Mouse (Mus musculus) left cerebral cortex, adult 2 months (tissue): ENCODE measurements around the gene Pdgfra. TPM values are rescaled to one million over a fixed set of nuclear protein-coding genes. Genes with fewer than 3 reads are reported as not detected.

Experiments
- DNase-seq, 2 experiments: peaks; one replicate each; pipeline ENCODE4 v3.0.0; 2021 to 2022; ENCODE audit warnings: low spot score in 2 of 2, mixed read lengths in 1 of 2; ENCODE audit errors: extremely low spot score in 1 of 2
- H3K27ac ChIP-seq: fragments of 200-600 bp; 2 replicates; pipeline ENCODE4 v1.8.1; 2022
- H3K4me3 ChIP-seq: fragments of 200-600 bp; 2 replicates; pipeline ENCODE4 v1.8.1; 2022
- CTCF ChIP-seq: fragments of 200-600 bp; IDR thresholded peaks from 2 replicates; pipeline ENCODE4 v1.8.1; 2022; ENCODE audit warnings: antibody characterized with exemption, mild to moderate bottlenecking, moderate library complexity
- intact Hi-C: fragments of 180-260 bp; cut with DNase I; formaldehyde crosslinking; loops from one replicate; pipeline ENCODE4 v1.15.1; 2025
- total RNA-seq, 2 experiments: library from RNA; stranded (reverse); gene quantifications; 2 replicates each; pipeline ENCODE4 v1.2.3; 2021

Pdgfra gene
- total RNA-seq, 2 experiments from 2014 or later, result 38.0 to 41.6 TPM

DNA sequence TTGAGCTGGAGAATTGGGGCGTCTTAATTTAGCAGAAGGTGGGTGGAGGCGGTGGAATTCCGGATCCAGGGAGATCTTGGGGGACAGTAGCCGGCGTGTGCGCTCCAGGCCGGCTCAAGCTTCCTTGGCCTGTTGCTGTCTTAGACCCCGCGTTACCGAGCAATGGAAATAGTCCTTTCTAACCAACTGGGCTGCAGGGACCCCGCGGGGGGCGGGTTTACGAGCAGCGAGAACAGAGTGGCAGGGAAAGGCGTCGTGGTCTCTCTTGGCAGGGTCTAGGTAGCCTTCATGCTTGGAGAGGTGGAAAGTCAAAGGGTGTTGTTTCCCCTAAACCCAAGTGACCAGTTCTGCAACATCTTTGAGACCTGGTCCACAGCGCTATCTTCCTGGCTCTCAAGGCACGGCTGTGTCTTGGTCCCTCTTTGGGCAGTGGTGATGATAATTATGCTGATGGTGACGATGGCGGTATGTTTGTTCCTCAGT lies 4.5 kb downstream of the Pdgfra start:
- TF ChIP-seq CTCF, result no peak
- intact Hi-C loops, result loop anchor here (1.0 to 5.0 kb wide), 9 partner anchors 212 to 1469 kb away; partner anchors contain the start of gene Fip1l1
- Histone ChIP-seq H3K27ac (no peak overlapping the region), H3K4me3 (peak overlapping the region; percentile 48)
- peak; percentile 17 to 26 for DNase-seq

GRCm38 (mm10) chr5:75157038-75157437 lies 4.9 kb downstream of the Pdgfra start:
- peak; percentile 43 to 63 for DNase-seq
- peak overlapping the region; percentile 48 for H3K4me3 ChIP-seq
- intact Hi-C loops, result loop anchor here (1.0 to 5.0 kb wide), 7 partner anchors 212 to 1470 kb away; partner anchors contain the start of gene Fip1l1
- TF ChIP-seq CTCF, result peak; percentile 80
- no peak overlapping the region for H3K27ac ChIP-seq

DNA sequence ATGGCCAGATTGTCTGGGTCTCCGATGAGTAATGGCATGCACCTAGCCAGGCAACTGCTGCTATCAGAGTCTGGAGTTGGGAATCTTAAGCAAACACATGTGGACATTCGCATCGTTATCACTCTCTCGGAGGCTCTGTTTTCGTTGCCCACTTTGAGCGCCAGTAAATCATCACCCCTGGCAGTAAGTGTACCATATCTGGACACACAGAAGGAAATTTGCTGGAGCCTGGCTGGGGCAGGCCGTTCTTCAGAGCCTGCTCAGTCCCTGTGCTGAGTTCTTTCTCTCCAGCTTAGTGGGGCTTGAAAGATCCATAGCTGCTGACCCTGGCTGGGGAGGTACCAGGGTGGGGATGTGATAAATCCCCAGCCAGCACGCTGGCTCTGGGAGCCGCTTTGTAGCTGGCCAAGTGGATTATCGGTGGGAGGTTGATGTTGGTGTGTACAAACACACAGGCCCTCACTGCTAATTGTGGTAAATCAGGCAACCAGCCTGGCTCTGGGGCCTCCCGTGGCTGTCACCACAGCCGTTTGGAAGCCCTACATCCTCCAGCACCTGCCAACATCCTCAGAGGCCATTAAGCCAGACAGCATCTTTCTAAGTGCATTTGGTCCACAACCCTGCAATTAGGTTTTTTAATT lies 8.6 kb downstream of the Pdgfra start:
- no peak for TF ChIP-seq CTCF
- Histone ChIP-seq H3K4me3 (no peak overlapping the region), H3K27ac (no peak overlapping the region)
- DNase-seq, result no peak
- intact Hi-C loops, result loop anchor here (5.0 kb wide), 1 partner anchor 1728 kb away; no protein-coding TSS in a partner anchor

DNA sequence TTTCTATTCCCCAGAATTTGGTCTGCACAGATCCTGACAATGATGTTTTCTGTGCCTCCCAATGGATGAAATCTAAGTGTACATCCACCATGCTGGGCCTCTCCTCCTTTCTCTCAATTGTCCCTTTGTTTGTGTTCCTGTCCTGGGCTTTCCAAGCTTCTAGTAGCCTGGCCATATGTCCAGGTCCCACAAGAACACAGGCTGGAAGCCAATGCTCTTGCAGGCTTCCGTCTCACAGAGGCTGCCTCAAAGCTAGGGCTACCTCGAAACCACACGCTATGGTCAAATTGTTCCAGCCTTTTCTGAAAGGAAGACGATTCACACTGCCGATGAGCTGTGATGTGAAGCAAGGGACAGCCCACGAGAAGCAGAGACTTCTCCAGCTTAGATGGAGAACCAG lies 9.5 kb downstream of the Pdgfra start:
- Histone ChIP-seq H3K27ac (no peak overlapping the region), H3K4me3 (no peak overlapping the region)
- intact Hi-C loops, result loop anchor here (5.0 kb wide), 1 partner anchor 1729 kb away; no protein-coding TSS in a partner anchor
- DNase-seq, result no peak
- no peak for TF ChIP-seq CTCF

DNA sequence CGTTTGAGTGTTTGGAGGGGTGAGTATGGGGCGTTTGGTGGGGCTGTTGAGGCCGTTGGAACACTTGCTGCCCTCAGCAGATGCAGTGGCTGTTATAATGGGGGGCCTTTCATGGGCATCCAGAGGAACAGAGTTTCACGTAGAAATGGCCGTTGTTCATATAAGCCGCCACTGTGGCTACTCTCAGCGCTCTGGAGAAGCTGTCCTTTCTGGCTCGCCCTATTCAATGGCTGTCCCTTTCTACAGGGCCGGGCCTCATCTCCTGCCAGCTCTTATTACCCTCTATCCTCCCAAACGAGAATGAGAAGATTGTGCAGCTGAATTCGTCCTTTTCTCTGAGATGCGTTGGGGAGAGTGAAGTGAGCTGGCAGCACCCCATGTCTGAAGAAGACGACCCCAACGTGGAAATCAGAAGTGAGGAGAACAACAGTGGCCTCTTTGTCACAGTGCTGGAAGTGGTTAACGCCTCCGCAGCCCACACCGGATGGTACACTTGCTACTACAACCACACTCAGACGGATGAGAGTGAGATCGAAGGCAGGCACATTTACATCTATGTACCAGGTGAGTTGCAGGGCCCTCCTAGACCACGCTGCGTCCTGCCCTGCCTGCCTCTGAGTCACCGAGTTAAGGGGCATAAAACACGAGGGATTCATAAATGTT lies 11.3 kb downstream of the Pdgfra start:
- no peak for TF ChIP-seq CTCF
- no peak for DNase-seq
- Histone ChIP-seq H3K4me3 (no peak overlapping the region), H3K27ac (no peak overlapping the region)
- intact Hi-C loops, result loop anchor here (5.0 kb wide), 1 partner anchor 1731 kb away; no protein-coding TSS in a partner anchor

DNA sequence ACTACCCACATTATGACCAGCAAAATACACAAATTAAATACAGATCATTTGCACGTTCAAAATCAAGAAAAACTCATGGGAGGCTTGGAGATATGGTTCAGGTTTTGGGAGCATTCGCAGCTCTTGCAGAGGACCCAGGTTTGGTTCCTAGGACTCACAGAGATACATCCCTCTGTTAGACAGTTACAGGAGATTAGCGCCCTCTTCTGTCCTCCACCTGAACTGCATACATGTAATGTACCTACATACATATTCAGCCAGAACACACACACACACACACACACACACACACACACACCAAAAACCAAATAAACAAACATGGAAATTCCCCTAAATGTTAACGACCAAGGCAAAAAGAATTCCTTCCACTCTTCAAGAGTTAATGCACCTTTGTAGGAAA lies 12.6 kb downstream of the Pdgfra start:
- TF ChIP-seq CTCF, result peak; percentile 10
- no peak for DNase-seq
- intact Hi-C loops, result loop anchor here (5.0 kb wide), 1 partner anchor 1732 kb away; no protein-coding TSS in a partner anchor
- no peak overlapping the region for H3K4me3 ChIP-seq
- no peak overlapping the region for H3K27ac ChIP-seq

GRCm38 (mm10) chr5:75169837-75170236 lies 17.7 kb downstream of the Pdgfra start:
- intact Hi-C loops, result no loop called here
- no peak overlapping the region for H3K4me3 ChIP-seq
- no peak for DNase-seq
- TF ChIP-seq CTCF, result no peak
- H3K27ac ChIP-seq, result no peak overlapping the region

- H3K27ac ChIP-seq, result no peak overlapping the region
- DNase-seq, result no peak
- TF ChIP-seq CTCF, result no peak
- intact Hi-C loops, result no loop called here
- no peak overlapping the region for H3K4me3 ChIP-seq
Observed at GRCm38 (mm10) chr5:75171859-75172258, 19.8 kb downstream of the Pdgfra start.

DNA sequence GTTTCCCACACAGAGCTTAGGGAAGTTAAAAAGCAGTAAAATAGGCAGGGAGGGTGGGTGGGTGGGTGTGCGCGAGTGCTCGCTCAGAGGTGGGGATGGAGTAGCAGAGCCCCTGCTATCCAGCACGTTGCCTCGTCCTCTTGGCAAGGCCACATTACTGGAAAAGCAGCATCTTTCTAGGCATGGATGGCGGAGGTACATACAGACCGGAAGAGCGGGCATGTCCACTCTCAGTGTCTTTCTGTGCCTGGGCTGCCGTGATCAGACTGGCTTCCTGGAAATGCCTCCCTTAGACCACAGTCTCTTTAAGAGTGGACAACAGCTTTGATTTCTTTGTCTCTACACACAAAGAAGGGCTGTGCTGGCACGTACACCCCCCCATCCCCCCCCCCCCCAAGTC lies 27.2 kb downstream of the Pdgfra start:
- H3K4me3 ChIP-seq, result no peak overlapping the region
- intact Hi-C loops, result no loop called here
- DNase-seq, result no peak
- H3K27ac ChIP-seq, result no peak overlapping the region
- TF ChIP-seq CTCF, result no peak

DNA sequence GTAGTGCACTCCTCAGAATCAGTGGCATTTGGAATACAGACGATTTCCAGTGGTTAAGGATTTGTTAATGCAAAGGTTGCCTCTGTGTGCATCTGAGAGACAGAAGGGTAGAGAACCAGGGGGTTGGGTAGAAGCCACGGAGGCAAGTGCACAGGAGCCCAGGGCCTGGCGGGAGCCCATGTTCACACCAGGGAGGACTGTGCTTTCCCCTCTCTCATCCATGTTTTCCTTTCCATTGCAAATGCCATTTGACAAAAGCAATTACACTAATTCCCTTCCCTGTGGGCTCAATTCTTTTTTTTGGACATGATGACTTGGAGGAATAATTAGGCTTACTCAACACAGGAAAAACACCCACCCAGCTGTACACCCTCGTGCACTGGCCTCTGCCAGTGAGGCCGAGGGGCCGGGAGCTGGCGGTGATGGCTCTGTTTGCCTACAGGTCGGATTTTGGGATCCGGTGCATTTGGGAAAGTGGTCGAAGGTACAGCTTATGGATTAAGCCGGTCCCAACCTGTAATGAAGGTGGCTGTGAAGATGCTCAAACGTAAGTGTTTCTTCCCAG lies 27.7 kb downstream of the Pdgfra start:
- intact Hi-C loops, result no loop called here
- no peak for TF ChIP-seq CTCF
- no peak overlapping the region for H3K27ac ChIP-seq
- DNase-seq, result no peak
- no peak overlapping the region for H3K4me3 ChIP-seq

DNA sequence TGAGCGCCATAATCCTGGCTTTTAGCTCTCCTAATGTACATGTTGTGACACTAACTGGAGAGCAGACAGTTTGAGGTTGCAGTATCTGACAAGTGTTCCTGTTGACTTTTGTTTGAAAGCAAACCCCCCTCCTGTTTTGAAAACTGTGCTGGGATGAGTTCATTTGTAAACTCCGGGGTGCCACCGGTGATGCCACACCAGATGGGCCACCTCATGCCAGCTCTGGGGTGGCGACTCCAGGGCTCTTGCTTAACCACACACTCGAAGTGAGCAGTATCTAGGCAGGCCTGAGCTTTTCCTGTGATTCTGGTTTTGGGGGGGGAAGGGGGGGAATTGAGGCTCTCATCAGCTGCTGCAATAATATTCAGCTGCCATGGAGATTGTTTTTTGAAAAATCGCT lies 31.6 kb downstream of the Pdgfra start:
- H3K4me3 ChIP-seq, result no peak overlapping the region
- no peak overlapping the region for H3K27ac ChIP-seq
- intact Hi-C loops, result no loop called here
- TF ChIP-seq CTCF, result no peak
- DNase-seq, result no peak

DNA sequence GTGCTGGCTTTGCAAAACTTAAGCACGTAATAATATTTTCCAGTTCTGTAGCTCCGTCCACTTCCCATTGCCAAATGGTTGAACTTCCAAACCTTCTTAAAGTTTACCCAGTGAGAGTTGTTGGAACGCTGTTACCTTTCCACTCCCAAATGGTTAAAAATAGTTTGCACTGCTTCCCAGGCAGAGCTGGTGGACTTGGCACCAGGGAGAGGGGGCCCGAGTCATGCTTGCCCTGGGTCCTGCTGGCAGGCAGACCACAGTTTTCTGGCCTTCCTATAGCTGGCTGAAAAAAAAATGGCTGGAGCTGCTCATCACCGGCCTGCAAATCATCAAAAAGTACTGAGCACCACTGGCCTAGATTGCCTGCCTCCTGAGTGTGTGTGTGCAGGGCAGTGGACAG lies 32.0 kb downstream of the Pdgfra start:
- no peak for TF ChIP-seq CTCF

More for the DNA sequence above, 32.0 kb downstream of the Pdgfra start:
- intact Hi-C loops, result no loop called here
- Histone ChIP-seq H3K27ac (no peak overlapping the region), H3K4me3 (no peak overlapping the region)
- no peak for DNase-seq
